Mouse (Mus musculus): Measurements from ENCODE around the gene Myom3.
A peak's percentile ranks its signal among the peaks of the same experiment; 100 is the strongest.

The Myom3 gene

DNA sequence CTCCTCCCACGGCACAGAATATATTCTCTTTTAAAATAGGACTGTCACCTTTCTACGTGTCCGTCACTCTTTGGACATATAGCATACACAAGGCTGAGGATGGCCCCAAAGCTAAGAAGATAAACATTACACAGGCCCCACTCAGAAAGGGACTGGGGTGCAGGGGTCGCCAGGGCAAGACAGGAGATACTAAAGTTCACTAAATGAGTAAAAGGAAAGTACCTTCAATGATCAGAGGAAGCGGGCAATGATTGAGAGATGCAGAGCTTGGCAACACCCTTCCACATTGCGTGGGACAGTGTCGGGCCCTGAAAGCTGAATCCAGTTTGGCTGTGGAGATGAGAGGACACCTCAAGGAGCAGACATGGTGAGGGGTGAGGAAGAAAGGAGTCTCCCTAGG is 55.4 kb downstream of the Myom3 start:
- DNase-seq (ENCODE audit: low spot score): no peak

DNA sequence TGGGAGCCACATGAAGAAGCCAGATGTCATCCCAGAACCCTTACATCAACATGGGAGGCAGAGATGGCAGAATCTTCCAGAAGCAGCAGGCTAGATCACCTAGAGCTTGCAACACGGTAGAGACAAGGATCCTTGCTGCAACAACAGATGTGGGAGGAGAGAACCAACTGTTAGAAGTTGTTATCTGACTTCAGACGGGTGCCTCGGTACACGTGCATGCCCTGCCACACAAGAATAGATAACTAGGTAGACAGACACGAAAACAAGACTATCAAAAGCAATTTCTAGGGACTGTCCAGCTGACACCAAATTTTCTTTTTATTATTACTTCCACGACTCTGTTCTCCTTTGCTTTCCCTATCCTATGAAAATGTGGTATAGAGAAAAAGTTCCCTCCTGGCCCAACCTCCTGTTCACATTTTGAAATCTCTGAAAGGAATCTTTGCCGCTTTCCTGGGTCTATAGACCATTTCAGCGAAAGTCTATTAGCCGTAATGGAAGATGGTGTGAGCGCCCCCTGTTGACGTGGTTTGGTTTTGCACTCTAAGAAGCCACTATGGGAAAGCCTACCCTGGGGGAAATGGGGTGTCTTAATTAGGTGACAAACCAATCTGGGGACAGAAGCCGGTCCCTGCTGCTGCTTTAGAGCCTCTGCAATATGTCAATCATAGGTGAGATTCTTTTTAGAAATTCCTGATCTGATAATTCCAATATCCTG is 57.5 kb downstream of the Myom3 start:
- DNase-seq (ENCODE audit: low spot score): peak; percentile 60

DNA sequence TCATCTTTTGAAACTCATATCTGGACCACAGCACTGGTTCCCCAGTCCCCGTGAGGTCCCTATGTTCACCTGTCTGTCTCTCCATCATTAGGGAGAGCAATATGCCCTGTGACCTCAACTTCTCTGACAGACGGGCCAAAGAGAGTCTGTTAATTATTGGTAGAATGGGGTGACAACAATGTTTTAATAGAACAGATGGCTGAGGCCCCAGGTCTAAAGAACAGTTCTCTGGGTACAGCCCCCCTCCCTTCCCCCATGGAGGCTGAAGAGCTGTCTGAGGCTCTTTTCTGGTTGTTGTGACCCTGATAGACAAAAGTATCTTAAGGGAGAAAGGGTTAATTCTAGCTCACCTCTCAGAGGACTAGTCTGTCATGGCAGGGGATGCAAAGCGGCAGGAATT is 58.9 kb downstream of the Myom3 start:
- no peak for DNase-seq (ENCODE audit: low spot score)

DNA sequence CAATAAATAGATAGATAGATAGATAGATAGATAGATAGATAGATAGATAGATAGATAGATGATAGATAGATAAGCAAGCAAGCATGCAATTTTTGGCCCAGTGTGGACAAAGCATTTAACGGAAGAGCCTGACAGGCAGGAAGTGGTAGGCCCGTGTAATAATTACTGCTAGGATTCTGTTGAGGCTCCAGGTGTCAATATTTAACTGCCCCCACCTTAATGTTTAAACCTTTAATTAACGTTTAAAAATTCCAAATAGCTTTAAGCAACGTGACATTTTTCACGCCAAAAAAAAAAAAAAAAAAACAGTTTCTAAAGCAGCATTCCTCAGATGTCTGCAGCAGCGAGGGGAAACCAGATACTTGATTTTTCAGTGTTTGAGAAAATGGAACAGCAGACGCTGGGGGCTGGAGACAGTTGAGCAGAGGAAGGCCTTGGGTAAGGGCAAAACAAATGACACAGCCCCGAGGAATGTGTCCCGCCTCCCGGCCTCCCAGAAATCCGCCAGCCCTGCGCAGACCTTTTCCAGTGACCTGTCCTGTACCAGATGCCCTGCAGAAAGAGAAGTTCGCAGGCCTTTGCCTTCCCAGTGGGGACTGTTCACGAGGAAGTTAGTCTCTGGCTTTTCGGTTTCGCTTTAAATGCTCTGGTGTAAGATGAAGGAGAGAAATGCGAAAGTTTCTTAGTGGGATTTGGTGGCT is 60.5 kb downstream of the Myom3 start:
- no peak for DNase-seq (ENCODE audit: low spot score)

DNA sequence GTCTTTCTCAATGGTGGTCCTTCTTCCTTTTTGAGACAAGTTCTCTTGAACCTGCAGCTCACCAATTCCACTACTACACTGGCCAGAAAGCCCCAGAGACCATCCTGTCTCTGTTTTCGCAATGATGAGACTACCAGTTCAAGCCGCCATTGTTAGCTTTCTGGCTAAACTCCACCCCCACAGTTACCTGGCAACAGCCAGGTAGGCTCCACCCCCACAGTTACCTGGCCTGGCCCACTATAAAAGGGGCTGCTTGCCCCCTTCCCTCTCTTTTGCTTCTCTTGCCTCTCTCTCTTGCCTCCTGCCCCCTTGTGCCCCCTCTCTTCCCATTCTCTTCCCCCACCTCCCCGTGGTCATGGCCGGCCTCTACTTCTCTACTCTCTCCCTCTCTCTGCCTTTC is 62.3 kb downstream of the Myom3 start:
- DNase-seq (ENCODE audit: low spot score): no peak

DNA sequence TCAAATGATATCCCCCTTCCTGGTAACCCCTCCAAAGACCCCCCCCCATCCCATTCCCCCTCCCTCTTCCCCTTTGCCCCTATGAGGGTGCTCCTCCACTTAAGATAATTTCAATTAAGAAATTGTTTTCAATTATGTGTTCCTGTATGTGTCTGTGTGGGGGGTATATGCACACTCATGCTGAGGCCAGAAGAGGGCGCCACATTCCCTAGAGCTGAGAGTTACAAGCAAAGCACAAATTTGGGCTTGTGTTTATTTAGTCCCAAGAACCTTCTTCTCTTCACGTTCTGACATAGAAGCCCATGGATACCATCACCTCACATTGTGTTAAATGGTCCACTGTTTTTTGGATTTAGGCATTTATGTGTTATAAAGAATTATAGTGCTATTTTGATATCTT is 63.8 kb downstream of the Myom3 start:
- no peak for DNase-seq (ENCODE audit: low spot score)

DNA sequence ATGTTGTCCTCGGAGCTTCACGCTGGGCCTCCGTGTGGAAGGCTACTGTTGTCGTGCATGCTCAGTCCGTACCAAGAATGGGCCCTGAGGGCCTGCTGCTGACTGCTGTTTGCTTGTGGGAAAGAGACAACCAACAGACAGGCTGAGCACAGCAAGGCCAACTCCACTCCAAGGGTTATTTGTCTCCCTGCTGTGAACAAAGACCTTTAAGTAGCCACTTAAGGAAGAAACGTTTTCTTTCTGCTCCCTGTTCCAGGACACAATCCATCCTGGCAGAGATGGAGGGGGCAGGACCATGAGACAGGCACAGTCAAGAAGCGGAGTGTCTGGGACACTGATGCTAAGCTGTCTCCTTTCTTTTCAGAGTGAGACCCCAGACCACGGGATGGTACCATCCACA is 64.7 kb downstream of the Myom3 start:
- no peak for DNase-seq (ENCODE audit: low spot score)

DNA sequence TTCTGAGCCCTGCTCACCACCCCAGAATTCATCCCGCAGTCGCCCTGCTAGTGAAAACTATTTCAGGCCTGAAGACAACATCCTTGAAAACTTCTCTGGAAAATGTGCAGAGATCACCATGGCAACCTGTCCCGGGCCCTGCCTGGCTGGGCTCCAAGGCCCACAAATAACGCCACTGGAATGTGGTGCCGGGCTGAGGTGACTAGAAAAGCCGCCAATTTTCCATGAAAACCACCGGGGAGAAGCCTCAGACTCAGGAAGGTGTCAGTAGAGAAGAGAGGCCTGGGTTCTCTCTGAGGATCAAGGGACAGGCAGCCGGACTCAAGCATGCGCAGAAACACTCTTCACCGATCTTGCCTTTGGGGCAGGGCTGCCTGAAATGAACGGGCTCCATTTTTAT is 69.0 kb downstream of the Myom3 start:
- no peak for DNase-seq (ENCODE audit: low spot score)

DNA sequence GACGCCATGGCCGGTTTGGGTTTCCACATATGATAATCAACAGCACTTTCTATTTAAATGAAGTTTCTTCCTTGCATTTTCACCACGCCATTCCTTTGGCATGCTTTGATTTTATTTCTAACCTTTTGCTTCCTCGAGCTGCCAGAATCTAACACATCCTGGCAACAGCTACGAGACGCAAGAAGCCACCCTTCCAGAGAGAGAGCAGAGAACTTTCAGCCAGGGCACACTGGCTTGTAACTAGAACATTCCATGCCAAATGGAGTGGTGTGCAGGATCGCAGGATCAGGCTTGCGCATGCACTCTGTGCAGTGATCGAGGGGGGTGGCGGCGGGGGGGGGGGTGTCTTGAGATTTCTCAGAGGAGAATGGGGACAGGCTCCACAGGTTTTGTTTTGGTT is 72.6 kb downstream of the Myom3 start:
- no peak for DNase-seq (ENCODE audit: low spot score)

DNA sequence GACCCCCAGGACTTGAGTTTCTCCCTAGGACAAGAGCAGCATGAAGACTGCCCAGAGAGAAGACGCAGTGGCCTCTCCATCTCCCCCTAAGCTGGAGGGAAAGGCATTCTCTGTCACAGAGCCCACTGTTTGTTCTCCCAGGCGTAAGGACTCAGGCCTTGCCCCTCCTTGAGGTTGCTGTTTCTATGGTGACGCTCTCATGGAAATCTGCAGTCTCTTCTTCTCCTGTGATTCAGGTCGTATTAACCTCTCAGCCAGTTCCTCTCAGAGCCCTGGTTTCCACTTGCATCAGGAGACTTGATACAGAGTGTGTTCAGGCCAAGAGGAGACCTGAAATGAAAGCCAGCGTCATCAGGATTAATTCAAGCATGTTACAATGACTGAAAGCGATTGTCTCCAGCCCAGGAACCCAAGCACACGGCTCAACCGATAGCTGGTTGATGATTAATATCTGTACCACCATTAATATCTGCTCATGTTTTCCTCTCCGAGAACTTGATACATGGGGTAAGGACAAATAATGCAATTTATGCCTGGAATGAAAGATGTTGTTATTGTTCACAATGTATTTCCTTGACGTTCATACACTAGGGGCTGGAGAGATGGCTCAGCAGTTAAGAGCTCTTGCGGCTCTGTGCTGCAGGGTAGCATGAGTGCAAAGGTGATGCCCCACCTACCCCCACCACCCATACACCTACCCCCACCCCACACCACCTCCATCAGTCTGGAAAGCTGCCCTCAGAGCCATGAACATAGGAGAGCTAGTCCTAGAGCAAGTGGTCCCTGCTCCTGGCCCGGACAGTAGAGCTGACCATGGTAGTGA is 74.0 kb downstream of the Myom3 start:
- no peak for DNase-seq (ENCODE audit: low spot score)

DNA sequence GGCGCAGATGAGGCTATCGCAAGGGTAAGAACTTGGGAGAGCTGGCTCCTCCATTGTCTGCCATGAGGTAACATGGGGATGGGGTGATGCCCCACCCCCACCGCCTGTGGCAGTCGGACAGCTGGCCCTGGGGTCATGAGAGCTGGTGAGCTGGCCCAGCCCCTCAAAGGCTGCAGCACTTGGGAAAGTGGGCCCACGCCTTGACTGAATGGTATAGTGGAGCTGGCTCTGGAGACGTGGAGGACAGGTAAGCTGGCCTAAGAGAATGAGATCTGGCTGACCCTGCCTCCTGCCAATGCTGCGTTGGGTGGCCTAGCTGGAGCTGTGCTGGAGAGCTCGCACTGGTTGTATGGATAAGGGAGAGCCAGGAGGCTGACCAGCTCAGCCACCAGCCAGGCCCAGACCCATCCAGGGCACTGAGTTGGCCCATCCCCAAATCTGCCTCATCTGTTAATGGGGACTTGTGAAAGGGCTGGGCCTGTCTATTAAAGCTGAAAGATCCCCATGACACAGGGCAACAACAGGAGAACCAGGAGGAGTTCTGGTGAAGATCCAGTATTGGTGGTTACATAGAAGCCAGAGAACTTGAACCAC is 74.7 kb downstream of the Myom3 start:
- no peak for DNase-seq (ENCODE audit: low spot score)

DNA sequence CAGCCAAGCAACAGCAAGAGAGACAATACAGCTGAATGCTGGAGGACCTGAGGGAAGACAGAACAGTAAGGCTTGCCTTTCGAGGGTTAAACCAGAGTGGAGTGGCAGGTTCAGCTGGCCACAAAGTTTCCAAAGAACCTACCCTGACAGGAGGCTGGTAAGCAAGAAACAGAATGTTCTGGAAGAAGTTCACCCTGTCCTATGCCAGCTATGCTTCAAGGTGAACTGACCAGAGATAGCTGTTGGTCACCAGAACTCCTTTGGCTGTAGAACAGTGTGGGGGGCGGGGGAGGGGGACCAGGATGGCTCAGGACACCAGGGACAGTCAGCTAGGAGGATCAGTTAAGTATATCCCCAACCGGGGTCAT is 79.4 kb downstream of the Myom3 start:
- DNase-seq (ENCODE audit: low spot score): no peak

DNA sequence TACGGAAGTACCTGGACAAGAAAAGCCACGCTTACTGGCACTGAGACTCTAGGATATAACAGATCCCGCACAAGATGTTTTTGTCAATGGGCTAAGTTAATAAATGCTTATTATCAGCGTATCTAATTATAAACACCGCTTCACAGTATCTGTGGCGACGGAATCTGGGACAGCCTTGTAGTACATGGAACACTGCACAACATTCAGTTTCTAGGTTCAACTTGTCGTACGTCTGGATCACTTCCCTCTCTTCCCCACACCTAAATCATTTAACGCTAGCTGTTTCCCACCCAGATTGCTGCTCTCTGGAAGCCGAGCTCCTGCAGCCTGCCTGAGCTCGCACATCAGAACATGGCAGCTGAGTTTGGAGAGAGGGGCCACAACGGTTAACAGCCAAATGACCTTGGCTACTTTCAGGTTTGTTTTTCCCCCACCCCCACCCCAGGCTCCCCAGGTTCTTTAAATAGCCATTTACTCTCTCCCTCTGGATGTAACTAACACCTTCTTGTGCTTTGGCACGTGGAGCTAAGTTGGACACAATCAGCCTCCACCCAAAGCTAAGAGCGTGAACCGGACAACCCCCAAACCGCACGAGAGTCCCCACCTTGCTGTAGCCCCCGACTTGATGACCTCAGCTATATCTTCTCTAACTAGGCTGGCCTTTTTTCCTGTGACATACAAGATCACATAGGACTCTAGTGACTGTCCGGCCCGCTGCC is 79.9 kb downstream of the Myom3 start:
- DNase-seq (ENCODE audit: low spot score): no peak

DNA sequence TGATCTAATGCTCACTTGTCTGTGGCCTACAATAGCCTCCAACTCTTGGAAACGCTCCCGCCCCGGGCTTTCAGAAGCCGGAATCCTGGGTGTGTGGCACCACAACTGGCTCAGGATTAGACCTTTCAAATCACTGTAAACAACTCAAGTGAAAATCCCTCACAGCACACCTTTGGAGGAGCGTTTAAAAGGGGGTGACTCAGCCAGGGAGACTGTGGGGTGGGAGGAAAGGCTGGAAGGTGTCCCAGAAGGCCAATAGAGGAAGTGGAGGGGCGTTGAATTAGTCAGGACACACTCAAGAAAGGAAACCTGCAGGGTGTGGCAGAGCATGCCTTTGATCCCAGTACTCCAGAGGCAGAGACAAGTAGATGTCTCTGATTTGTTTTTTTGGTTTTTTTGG is 84.9 kb downstream of the Myom3 start:
- no peak for DNase-seq (ENCODE audit: low spot score)

DNA sequence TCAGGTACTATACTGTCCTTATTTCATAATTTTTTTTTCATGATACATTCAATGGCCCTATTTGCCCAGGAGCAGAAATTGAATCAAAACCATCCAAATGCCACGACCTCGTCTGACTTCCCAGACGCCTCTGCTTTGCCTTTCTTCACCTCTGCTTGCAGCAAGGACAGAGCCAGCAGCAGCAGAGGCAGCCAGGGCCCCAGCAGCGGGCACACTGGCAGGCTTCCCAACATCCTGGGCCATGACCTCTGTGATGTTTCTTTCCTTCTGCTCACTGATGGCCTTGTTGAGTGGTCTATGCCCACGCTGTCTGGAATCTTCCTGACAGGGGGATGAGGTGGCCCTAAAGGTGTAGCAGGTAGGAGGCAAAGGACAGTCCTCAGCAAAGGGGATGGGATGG is 88.1 kb downstream of the Myom3 start:
- DNase-seq (ENCODE audit: low spot score): no peak

DNA sequence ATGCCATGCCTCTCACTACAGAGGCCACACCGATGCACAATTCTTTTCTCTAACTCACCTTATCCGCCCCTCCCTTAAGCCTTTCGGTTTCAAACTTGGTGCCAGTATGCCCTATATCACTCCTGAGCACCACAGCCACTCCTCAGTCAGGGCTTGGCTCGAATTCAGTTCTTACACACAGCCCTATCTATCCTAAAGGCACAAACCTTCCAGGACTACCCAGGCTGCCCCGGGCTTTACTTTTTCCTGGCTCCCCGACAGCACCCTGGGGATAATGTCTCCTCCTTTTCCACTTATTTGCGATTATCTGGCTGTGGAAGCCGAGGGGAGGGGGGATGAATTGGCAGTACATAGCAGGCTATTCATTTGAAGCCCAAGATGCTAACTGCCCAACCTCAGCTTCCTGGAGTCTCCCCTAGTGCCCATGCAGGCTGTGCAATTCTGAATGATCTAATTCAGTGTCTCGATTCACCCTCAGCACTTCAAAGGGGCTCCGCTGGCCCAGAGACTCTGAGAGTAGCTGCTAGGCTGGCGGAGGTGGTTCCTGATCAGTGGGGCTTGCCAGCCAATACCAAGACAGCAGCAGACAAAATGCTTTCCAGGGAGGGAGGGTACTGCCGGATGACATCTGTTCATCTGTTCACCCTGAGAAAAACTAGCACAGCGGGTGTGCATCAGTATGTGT is 91.0 kb downstream of the Myom3 start:
- no peak for DNase-seq (ENCODE audit: low spot score)

DNA sequence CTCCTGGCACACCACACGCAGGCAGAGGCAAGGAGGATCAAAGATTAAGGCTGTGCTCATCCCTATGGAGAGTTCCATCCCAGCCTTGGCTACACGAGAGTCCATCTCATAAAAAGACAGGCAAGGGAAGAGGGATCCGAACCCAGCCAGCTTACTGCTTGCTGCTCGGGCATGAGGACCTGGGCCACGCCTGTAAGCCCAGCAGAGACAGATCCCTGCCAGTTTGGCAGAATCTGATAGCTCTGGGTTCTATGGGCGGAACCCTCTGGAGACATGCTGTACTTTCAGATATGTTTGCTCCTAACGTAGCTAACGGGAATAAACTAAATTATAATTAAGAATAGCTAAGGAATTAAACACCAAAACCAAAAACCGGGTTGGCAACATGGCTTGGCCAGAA is 92.4 kb downstream of the Myom3 start:
- DNase-seq (ENCODE audit: low spot score): no peak

DNA sequence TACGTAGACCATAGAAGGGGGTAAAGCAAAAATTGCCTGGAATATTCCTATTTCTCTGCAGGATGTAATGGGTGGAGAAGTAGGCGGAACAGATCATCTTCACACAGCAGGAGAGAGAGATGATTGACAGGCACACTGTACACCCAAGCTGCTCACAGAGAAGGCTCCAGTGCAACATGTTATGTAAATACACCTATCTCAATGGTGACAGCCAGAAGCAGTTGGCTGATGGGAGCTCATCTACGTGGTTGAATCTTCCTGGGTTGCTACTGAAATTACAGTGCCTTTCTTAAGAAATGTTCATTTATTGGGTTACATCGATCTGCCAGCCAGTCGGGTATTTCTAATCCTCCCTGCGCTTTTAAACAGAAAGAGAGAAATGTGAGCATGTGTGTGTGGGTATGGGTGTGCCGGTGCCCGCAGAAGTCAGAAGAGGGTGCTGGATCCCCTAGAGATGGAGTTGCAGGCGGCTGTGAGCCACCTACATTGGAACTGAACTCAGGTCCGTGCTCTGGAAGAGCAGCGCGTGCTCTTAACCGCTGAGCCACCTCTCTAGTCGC is 94.6 kb downstream of the Myom3 start:
- DNase-seq (ENCODE audit: low spot score): no peak

DNA sequence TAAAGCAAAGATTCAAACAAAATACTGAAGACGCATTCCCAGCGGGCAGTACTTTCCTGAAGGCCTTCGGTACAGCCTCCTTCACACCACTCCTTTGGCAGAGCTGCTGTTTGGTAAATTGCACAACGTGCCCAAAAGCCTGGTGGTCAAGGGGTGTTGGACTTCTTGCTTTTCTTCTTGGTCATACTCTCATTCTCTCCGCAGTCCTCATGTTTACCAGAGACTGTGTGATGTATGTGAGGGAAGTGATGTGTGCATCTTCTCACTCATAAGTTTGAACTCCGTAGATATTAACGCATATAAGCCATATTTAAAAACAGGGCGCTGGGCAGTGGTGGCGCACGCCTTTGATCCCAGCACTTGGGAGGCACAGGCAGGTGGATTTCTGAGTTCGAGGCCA is 95.1 kb downstream of the Myom3 start:
- DNase-seq (ENCODE audit: low spot score): no peak

DNA sequence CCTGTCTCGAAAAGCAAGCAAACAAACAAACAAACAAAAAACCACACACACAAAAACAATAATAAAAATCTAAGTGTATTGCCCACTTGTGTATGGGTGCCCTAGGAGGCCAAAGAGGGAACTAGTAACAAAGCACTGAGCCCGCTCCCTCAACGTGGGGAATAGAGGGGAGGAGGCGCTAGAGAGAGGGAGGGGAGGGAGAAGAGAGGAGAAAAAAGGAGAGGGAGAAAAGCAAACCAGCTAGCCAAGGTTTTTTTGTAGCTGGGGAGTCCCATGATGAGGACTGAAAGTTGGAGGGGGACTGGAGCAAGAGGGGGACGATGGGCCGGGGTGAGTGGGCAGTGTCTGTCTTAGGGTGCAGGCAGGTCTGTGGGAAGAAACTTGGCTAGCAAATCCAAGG is 95.6 kb downstream of the Myom3 start:
- DNase-seq (ENCODE audit: low spot score): no peak

DNA sequence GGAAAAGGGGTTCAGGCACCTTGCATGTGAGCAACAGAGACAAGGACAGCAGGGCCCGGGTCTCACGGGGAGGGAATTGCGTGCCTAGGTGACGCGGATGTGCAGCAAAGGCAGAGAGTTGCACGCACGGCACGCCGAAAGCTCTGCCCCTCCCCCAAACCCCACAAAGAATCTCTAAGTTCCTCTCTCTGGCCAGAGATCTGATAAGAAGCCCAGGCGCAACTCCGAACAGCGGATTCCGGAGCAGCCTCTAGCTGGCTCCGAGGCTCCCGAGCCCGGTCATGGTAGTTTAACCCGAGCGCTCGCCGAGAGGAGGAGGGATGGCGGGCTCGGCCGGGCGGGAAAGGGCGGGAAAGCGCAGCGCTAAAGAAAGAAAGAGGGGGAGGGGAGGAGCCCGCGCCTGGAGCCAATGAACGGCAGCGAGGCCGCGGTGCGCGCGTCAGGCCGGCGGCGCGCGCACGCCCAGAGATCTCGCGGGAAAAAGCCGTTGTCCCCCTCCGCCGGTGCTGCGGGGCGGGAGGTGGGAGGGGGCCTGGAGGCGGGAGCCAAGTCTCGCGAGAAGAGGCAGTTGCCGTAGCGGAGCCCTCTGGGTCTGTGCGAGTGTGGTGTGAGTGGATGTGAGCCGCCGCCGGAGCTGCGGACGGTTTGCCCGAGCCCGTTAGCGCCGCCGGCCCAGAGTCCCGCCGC is 96.2 kb downstream of the Myom3 start, which contains the start of gene Srsf10:
Gene Srsf10, plus strand, starts transcription at position 212 of the 687 bp plus-strand sequence.
- DNase-seq (ENCODE audit: low spot score): peak; percentile 91
